Mouse (Mus musculus) C2C12 (cell line): Measurements from ENCODE around the gene Vmn1r95.
"Not testable (repeated sequence)": the region's sequence is repeated elsewhere in the genome, so short reads cannot be mapped to it uniquely, and the experiment has no call there.

ENCODE experiments used
- CTCF ChIP-seq: IDR thresholded peaks from one replicate; pipeline ENCODE4 v1.5.1; 2011; ENCODE audit not compliant: control insufficient read depth, insufficient read depth, insufficient read length
- MAX ChIP-seq: IDR thresholded peaks from one replicate; pipeline ENCODE4 v1.6.1; 2011; ENCODE audit warnings: mild to moderate bottlenecking, control low read depth
- MYOD1 ChIP-seq: IDR thresholded peaks from one replicate; pipeline ENCODE4 v1.6.1; 2011; ENCODE audit warnings: low read depth; ENCODE audit not compliant: control insufficient read depth, insufficient read length
- MYOG ChIP-seq: IDR thresholded peaks from one replicate; pipeline ENCODE4 v1.6.1; 2011; ENCODE audit not compliant: control insufficient read depth, insufficient read length; ENCODE audit errors: extremely low read depth

DNA sequence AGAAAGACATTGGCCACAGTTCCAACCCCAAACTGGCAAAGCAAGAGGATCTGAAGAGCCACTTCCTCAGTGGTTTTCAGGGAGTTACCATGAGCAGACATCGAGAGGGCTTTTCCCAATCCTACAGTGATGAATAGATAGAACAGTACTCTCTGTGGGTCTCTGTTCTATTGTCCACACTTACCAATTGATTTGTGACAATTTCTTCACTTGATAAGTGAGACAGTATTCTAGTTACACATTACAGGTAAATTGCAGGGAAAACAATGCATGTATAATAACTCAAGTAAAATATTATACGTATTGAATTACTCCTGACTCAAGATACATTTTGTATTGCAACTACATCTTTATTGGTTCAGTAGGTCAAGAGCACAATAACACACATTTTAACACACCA is 12.0 kb downstream of the Vmn1r95 start, which contains the start of gene Gm6164:
- not testable (repeated sequence) for TF ChIP-seq CTCF, MAX, MYOD1, MYOG
